Mouse (Mus musculus) regulatory T cell (primary cell): ENCODE data around the gene Ifna4.

Experiments
- in situ Hi-C: fragments of 300-600 bp; cut with MboI, MseI; formaldehyde crosslinking; loops from one replicate; pipeline ENCODE4 v1.15.1; 2025; ENCODE audit warnings: high pct_unique_total_duplicates

The Ifna4 gene

DNA sequence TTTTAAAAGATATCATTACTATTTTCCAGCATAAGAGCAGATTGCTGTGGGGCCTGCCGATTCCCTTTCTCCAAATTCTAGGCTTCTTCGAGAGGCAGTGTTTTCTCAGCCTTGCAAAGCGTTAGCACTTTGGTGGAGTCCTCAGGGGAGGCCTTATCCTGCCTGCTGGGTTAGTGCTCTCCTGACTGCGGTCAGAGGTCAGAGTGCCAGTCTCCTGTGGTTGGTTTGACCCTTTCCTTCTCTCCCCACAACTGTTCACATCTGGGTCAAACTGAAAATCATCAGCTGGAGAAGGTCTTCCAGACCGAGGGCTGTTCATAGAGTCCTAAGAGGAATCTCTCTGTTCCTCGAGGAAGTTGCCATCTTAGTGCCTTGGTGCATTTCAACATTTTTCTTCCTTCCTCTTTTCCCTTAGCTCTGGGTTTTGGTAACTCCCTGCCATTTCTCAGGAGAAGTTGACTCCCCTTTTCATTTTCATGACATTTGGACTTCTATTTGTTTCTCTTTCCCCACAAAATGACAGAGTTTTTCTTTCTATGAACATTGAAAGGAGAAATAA, 23.4 kb downstream of the Ifna4 start:
- in situ Hi-C loops, result loop anchor here (25.0 kb wide), 1 partner anchor 447 kb away; the partner anchor contains the start of gene Cdkn2b

DNA sequence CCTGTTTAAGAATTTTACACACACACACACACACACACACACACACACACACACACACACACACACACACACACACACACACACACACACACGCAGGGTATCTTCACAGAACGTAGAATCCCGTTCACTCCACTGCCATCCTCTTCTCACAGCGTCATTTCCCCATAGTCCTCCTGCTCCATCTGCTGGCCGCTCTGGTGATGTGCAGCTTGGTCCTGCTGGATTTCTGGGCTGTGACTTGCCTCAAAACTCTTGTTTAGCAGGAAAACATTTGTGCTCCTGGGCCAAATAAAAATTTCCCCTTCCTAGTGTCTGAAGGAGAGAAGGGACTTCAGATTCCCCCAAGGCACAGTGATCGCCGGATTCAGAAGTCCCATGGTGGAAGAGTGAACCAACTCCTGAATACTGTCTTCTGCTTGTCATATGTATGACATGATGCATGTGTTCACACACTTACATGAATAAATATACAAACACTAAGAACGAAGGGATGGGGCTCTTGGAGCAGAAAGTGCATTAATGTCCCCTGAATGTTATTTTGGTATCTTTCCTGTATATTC, 25.8 kb downstream of the Ifna4 start:
- in situ Hi-C loops, result loop anchor here (25.0 kb wide), 1 partner anchor 445 kb away; the partner anchor contains the start of gene Cdkn2b

DNA sequence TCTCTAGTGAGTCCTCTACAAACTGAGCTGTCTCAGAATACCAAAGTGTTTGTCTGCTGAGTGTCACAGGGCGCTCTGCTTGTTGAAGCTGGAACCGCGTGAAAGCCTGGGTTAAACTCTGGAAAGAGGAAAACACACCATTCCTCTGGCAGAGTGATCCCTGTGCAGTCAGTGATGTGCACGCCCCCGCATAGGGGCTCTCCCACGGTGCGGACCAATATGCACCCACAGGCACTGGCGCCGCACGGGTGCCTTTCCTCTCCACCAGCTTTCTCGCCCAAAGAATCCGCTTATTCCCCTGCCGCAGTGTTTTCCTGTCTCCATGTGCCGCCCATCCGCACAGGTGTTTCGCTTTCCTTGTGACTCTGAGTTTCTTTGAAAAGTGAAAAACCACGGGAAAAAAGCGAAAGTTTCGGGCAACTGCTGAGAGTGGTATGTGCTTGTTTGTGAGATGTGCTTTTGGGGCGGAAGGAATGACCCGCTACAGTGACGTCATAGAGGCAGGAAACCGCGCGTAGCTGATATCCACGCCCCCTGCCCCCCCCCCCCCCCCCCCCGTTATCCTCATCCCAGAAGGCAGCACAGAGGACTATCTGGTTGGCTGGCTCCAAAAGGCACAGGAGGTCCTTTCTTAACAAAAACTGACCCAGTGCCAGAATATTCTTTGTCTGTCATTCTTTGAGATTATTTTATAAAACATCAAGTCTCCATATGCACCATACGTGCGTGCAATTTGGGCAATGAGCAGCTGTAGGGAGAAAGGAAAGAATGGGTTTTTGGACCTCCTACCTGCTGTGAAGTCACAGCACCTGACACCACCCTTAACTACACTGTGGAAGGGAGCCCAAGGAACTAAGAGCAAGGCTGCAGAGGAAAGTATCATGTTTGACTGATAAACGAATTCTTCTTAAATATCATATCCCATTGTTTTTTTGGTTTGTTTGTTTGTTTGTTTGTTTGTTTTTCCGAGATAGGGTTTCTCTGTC, 26.6 kb downstream of the Ifna4 start:
- in situ Hi-C loops, result loop anchor here (25.0 kb wide), 1 partner anchor 444 kb away; the partner anchor contains the start of gene Cdkn2b

DNA sequence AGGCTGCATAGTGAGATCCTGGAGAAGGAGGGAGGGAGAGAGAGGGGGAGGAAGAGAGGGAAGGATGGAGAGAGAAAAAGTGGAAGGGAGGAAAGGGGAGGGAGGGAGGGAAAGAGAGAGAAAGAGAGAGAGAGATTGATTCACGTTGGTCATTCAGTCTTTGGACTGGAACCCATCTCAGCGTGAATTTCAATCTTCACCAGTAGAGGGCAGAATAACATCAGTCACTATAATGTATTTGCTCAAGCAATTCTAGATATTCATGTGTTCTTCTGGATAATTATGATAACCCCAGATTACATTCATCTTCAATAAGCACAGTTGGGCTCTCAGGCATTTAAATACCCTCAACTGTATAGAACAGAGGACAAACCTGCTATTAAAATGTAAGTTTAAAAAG, 31.0 kb downstream of the Ifna4 start:
- in situ Hi-C loops, result loop anchor here (5.0 to 25.0 kb wide), 2 partner anchors 260 to 440 kb away; partner anchors contain the start of gene Cdkn2b

DNA sequence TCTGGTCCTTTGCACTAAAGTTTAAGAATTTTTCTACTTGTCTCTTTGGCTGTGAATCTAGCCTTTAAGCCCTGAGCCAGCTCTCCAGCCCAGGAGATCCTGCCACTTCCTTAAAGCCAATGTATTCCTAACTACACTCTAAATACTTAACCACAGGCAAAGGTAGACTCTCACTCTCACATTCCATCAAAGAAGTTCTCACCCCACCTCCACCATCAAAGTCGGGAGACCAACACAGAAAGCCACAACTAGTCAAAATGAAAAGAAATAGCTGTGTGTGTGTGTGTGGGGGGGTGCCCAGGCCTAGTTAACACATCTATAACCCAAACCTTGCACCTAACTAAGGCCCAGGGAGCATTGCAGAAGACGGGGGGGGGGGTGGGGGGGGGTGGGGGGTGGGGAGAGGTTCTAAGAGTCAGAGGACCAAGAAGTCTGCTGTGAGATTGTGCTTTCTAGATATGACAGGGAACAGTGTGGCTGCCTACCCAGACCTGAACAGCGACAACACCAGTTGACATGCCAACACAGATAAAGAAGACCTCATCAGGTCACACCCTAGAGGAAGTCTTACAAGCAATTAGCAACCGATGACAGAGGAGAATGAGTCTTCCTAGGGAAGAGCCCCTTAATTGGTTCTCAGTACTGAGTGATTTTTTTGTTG, 33.9 kb downstream of the Ifna4 start:
- in situ Hi-C loops, result no loop called here

DNA sequence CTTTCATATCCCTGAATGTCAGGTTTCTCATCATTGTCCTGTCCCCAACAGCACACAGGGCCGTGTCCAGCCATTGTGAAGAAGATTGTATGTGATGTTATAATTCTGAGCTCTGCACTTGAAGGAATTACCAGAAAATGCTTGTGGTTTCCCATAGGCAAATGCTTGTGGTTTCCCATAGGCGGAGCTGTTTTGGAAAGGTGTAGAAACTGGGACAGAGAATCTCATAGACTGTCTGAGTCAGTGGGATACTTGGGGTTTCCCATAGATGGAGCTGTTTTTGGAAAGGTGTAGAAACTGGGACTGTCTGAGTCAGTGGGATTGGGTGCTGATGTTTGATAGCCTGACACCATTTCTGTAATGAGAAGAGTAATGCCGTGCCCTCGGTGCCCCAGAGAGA, 34.9 kb downstream of the Ifna4 start:
- in situ Hi-C loops, result no loop called here

DNA sequence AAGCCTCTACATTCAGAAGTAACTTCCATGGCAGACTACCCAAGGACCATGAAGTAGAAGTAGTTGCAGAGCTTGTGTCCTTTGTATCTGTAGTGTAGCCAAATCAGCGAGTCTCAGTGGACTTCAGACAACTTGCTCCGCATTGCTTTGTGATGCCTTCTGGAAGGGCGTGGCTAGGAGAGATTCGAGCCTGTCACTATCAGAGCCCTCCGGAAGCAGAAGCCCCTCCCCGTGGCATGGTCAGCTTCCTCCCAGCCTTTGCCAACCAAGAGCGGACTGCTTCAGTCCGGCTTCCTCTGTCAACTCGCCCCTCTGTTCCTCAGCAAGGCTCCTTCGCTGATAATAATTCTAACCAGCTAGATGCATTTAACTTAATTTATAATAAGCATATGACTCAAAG, 36.6 kb downstream of the Ifna4 start:
- in situ Hi-C loops, result no loop called here

DNA sequence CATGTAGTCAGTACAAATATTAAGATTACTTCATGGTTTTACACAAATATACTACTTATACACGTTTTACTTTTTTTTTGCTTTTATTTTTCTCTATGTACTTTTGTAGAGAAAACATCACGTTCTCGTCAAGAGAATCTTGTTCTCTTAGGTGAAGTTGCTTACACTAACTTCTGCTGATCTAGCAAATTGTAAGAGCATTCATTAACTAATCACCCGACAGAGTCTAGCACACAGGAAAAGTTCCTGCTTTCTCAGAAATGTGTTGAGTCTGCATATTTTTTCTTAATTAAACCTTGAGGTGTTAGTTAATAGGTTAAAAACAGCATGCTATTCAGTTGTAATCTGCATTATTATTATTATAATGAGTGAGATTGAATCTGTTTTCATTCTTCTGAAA, 37.1 kb downstream of the Ifna4 start:
- in situ Hi-C loops, result no loop called here

DNA sequence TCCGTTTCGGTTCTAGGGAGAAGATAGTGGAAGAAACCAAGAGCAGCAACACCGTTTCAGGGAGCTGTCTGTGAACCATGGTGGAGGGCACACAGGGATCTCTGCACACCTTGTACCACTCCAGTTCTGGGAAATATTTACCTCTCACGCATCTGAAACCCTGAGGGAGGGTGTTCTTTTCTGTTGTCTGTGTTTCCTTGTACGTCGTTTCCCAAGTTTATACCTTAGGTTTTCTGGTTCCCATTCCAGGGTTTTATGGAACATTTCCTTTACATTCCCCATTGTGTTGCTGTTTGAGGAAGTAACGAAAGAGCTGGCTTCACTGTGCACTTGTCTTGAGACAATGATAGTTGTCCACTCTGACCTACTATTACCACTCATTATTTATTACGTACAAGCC, 38.4 kb downstream of the Ifna4 start, which contains the start of gene Ifne:
TSS of gene Ifne (minus strand) at position 101 of the 400 bp plus-strand sequence.
- in situ Hi-C loops, result loop anchor here (10.0 kb wide), 1 partner anchor 645 kb away; no protein-coding TSS in a partner anchor

DNA sequence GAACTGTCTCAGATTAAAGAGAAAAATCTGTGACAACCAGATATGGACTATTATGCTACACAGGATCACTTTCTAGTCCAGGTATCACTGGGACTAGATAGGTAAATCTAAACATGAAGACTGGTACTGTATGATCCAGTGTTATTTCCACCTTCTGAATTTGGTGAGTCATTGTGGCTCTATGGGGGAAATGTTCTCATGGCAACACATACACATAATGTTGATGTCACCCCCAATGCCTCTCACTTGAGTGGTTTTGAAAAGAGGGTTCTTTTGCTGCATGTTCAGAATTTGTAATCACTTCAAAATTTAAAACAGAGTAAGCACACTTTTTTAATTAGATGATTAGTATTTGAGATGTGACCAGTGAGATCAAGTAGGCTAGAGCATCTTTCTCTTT, 46.6 kb downstream of the Ifna4 start:
- in situ Hi-C loops, result loop anchor here (10.0 kb wide), 1 partner anchor 637 kb away; no protein-coding TSS in a partner anchor
